Mouse (Mus musculus) CH12.LX (cell line): ENCODE measurements around the gene Zfp786. TPM values are rescaled to one million over a fixed set of nuclear protein-coding genes. Genes with fewer than 3 reads are reported as not detected.

Experiments used
- DNase-seq: peaks from one replicate; pipeline ENCODE4 v3.0.0-alpha.2; 2013; ENCODE audit errors: extremely low read depth
- H3K27ac ChIP-seq: 2 replicates; pipeline ENCODE4 v1.5.1; 2012; ENCODE audit warnings: low read depth, mild to moderate bottlenecking, control low read depth, moderate library complexity; ENCODE audit not compliant: insufficient read depth
- H3K27me3 ChIP-seq: replicated peaks from 2 replicates; pipeline ENCODE3; 2012; ENCODE audit warnings: inconsistent platforms
- H3K36me3 ChIP-seq, 2 experiments: replicated peaks in 1 of 2; 2 replicates each; pipeline versions ENCODE3 to v1.6.1; 2012; ENCODE audit warnings: inconsistent platforms in 1 of 2, low read length in 1 of 2, mild to moderate bottlenecking in 1 of 2, mixed read lengths in 1 of 2, moderate library complexity in 1 of 2; ENCODE audit not compliant: control insufficient read depth in 1 of 2, insufficient read depth in 1 of 2
- H3K4me1 ChIP-seq, 2 experiments: 2 replicates each; pipeline ENCODE4 v1.6.1; 2012; ENCODE audit warnings: inconsistent platforms in 1 of 2, moderate library complexity in 1 of 2; ENCODE audit not compliant: insufficient read depth in 2 of 2, control insufficient read depth in 1 of 2
- H3K4me2 ChIP-seq: 2 replicates; pipeline ENCODE4 v1.6.1; 2012; ENCODE audit warnings: low read depth, mild to moderate bottlenecking, control low read depth; ENCODE audit not compliant: poor library complexity, insufficient read depth, severe bottlenecking
- H3K4me3 ChIP-seq, 3 experiments: fragments of 150-350 bp in 1 of 3; sonication (generic) in 1 of 3; replicated peaks in 1 of 3; 2 replicates each; pipeline versions ENCODE3 to v1.5.1; 2011 to 2012; ENCODE audit warnings: low read depth in 2 of 3, low read length in 2 of 3, mild to moderate bottlenecking in 2 of 3, moderate library complexity in 2 of 3, control low read depth in 1 of 3, improper control_type of control experiment in 1 of 3, inconsistent platforms in 1 of 3, mixed read lengths in 1 of 3; ENCODE audit not compliant: poor library complexity in 1 of 3
- H3K79me2 ChIP-seq: replicated peaks from 2 replicates; pipeline ENCODE4 v1.6.1; 2012; ENCODE audit warnings: mild to moderate bottlenecking, moderate library complexity; ENCODE audit not compliant: control insufficient read depth, poor library complexity, insufficient read depth, severe bottlenecking; ENCODE audit errors: extremely low read depth
- H3K9ac ChIP-seq: 2 replicates; pipeline ENCODE4 v1.6.1; 2012; ENCODE audit warnings: low read depth, mild to moderate bottlenecking, control low read depth, moderate library complexity; ENCODE audit not compliant: insufficient read depth
- H3K9me3 ChIP-seq: replicated peaks from 2 replicates; pipeline ENCODE3; 2012; ENCODE audit warnings: low read length, inconsistent platforms, mixed read lengths
- BHLHE40 ChIP-seq: IDR thresholded peaks from 2 replicates; pipeline ENCODE4 v1.6.1; 2011; ENCODE audit warnings: mild to moderate bottlenecking, low read depth, low read length, improper control_type of control experiment
- CHD2 ChIP-seq: IDR thresholded peaks from 2 replicates; pipeline ENCODE4 v1.6.1; 2011; ENCODE audit warnings: low read length, improper control_type of control experiment
- CTCF ChIP-seq, 2 experiments: IDR thresholded peaks in 1 of 2; conservative IDR thresholded peaks in 1 of 2; 2 replicates each; pipeline ENCODE4 v1.5.1; 2011 to 2012; ENCODE audit warnings: low read depth in 2 of 2, low read length in 2 of 2, improper control_type of control experiment in 1 of 2, inconsistent platforms in 1 of 2, mild to moderate bottlenecking in 1 of 2, moderate library complexity in 1 of 2
- E2F4 ChIP-seq: IDR thresholded peaks from 2 replicates; pipeline ENCODE4 v1.6.1; 2011; ENCODE audit warnings: low read depth, low read length, improper control_type of control experiment; ENCODE audit not compliant: insufficient replicate concordance
- ELF1 ChIP-seq: IDR thresholded peaks from 2 replicates; pipeline ENCODE4 v1.6.1; 2014; ENCODE audit warnings: low read depth, mild to moderate bottlenecking, inconsistent platforms, low read length, improper control_type of control experiment
- EP300 ChIP-seq: IDR thresholded peaks from 2 replicates; pipeline ENCODE4 v1.6.1; 2011; ENCODE audit warnings: low read length, improper control_type of control experiment
- ETS1 ChIP-seq: conservative IDR thresholded peaks from 2 replicates; pipeline ENCODE4 v1.6.1; 2012; ENCODE audit warnings: low read depth, mild to moderate bottlenecking, inconsistent platforms, low read length, improper control_type of control experiment, moderate library complexity
- HCFC1 ChIP-seq: IDR thresholded peaks from 2 replicates; pipeline ENCODE4 v1.6.1; 2012; ENCODE audit warnings: low read depth, mild to moderate bottlenecking, inconsistent platforms, low read length, improper control_type of control experiment
- IRF4 ChIP-seq: IDR thresholded peaks from 2 replicates; pipeline ENCODE4 v1.6.1; 2014; ENCODE audit warnings: low read depth, mild to moderate bottlenecking, inconsistent platforms, low read length, improper control_type of control experiment
- JUND ChIP-seq: conservative IDR thresholded peaks from 2 replicates; pipeline ENCODE4 v1.6.1; 2011; ENCODE audit warnings: low read depth, low read length, improper control_type of control experiment
- MAFK ChIP-seq: IDR thresholded peaks from 2 replicates; pipeline ENCODE4 v1.6.1; 2011; ENCODE audit warnings: low read length, improper control_type of control experiment; ENCODE audit not compliant: insufficient replicate concordance
- MEF2A ChIP-seq: IDR thresholded peaks from 2 replicates; pipeline ENCODE4 v1.6.1; 2014; ENCODE audit warnings: low read depth, mild to moderate bottlenecking, inconsistent platforms, low read length, improper control_type of control experiment, borderline replicate concordance
- MYC ChIP-seq: IDR thresholded peaks from 2 replicates; pipeline ENCODE4 v1.6.1; 2011; ENCODE audit warnings: low read depth, mild to moderate bottlenecking, improper control_type of control experiment, low read length
- NELFE ChIP-seq: IDR thresholded peaks from 2 replicates; pipeline ENCODE4 v1.6.1; 2011; ENCODE audit warnings: low read depth, low read length, improper control_type of control experiment
- NRF1 ChIP-seq: IDR thresholded peaks from 2 replicates; pipeline ENCODE4 v1.6.1; 2014; ENCODE audit warnings: low read depth, mild to moderate bottlenecking, inconsistent platforms, low read length, improper control_type of control experiment, moderate library complexity
- PAX5 ChIP-seq: IDR thresholded peaks from 2 replicates; pipeline ENCODE4 v1.6.1; 2012; ENCODE audit warnings: low read length, inconsistent platforms, mixed read lengths
- POLR2A ChIP-seq: IDR thresholded peaks from 2 replicates; pipeline ENCODE4 v1.6.1; 2011; ENCODE audit warnings: low read depth, mild to moderate bottlenecking, improper control_type of control experiment, low read length
- POLR2AphosphoS2 ChIP-seq: IDR thresholded peaks from 2 replicates; pipeline ENCODE4 v1.6.1; 2011; ENCODE audit warnings: low read depth, low read length, improper control_type of control experiment
- RAD21 ChIP-seq: IDR thresholded peaks from 2 replicates; pipeline ENCODE4 v1.6.1; 2011; ENCODE audit warnings: low read depth, mild to moderate bottlenecking, low read length, improper control_type of control experiment, moderate library complexity
- RCOR1 ChIP-seq: conservative IDR thresholded peaks from 2 replicates; pipeline ENCODE4 v1.6.1; 2012; ENCODE audit warnings: low read depth, mild to moderate bottlenecking, inconsistent platforms, low read length, improper control_type of control experiment
- SIN3A ChIP-seq: IDR thresholded peaks from 2 replicates; pipeline ENCODE4 v1.6.1; 2012; ENCODE audit warnings: low read length, improper control_type of control experiment, inconsistent platforms
- SMC3 ChIP-seq: IDR thresholded peaks from 2 replicates; pipeline ENCODE4 v1.6.1; 2011; ENCODE audit warnings: low read depth, low read length, improper control_type of control experiment
- TCF12 ChIP-seq: IDR thresholded peaks from 2 replicates; pipeline ENCODE4 v1.6.1; 2014; ENCODE audit warnings: low read depth, mild to moderate bottlenecking, inconsistent platforms, low read length, improper control_type of control experiment
- UBTF ChIP-seq: IDR thresholded peaks from 2 replicates; pipeline ENCODE4 v1.6.1; 2012; ENCODE audit warnings: low read depth, mild to moderate bottlenecking, inconsistent platforms, low read length, improper control_type of control experiment, moderate library complexity
- USF1 ChIP-seq: IDR thresholded peaks from 2 replicates; pipeline ENCODE4 v1.6.1; 2014; ENCODE audit warnings: low read depth, mild to moderate bottlenecking, inconsistent platforms, low read length, improper control_type of control experiment
- USF2 ChIP-seq: conservative IDR thresholded peaks from 2 replicates; pipeline ENCODE4 v1.6.1; 2011; ENCODE audit warnings: low read depth, low read length, improper control_type of control experiment
- ZC3H11A ChIP-seq: IDR thresholded peaks from 2 replicates; pipeline ENCODE4 v1.6.1; 2012; ENCODE audit warnings: low read depth, mild to moderate bottlenecking, inconsistent platforms, low read length, improper control_type of control experiment
- ZMIZ1 ChIP-seq: IDR thresholded peaks from 2 replicates; pipeline ENCODE4 v1.6.1; 2012; ENCODE audit warnings: low read depth, mild to moderate bottlenecking, inconsistent platforms, low read length, improper control_type of control experiment
- ZNF384 ChIP-seq: IDR thresholded peaks from 2 replicates; pipeline ENCODE4 v1.6.1; 2012; ENCODE audit warnings: low read depth, low read length, improper control_type of control experiment, inconsistent platforms
- dilution Hi-C: fragments of 300-500 bp; cut with MboI; formaldehyde crosslinking; loops from 2 replicates; pipeline ENCODE4 v1.14.3; 2020; ENCODE audit warnings: low sequenced_read_pairs; ENCODE audit not compliant: extremely low pct_unique_long_range_greater_than_20kb, extremely low pct_ligation_motif_present
- in situ Hi-C: fragments of 300-500 bp; cut with MboI; formaldehyde crosslinking; loops from 3 replicates; pipeline ENCODE4 v1.14.3; 2019; ENCODE audit warnings: low sequenced_read_pairs, low pct_ligation_motif_present, low pct_unique_long_range_greater_than_20kb, mixed read lengths
- polyA plus RNA-seq: library from polyadenylated mRNA; unstranded; fragments of >175 nt; gene quantifications from 2 replicates; pipeline ENCODE4 v1.2.1, GENCODE M21; 2012; ENCODE audit warnings: low read depth; ENCODE audit not compliant: insufficient read length
- total RNA-seq, 2 experiments: library from RNA; depleted of rRNA; stranded (reverse); fragments of 300-350 nt in 1 of 2; fragments of >200 nt in 1 of 2; gene quantifications; 2 replicates each; pipeline ENCODE4 v1.2.3; 2012 to 2014

The Zfp786 gene
- total RNA-seq (2012; rRNA removed) (0.55 and 0.89 TPM in 2 replicates), total RNA-seq (2014; rRNA removed) (0.30 and 0.36 TPM in 2 replicates), polyA plus RNA-seq (0.20 and 0.40 TPM in 2 replicates)

GRCm38 (mm10) chr6:47830104-47831078 lies at the start of gene Zfp786:
TSS of gene Zfp786 (minus strand) at chr6:47830867.
- dilution Hi-C loops: no loop called here
- H3K9ac ChIP-seq: peak within 1 kb of the TSS; percentile 53
- H3K79me2 ChIP-seq: no peaks in the 10 kb centered on the region
- H3K36me3 ChIP-seq: no peaks in the 10 kb centered on the region
- no peaks in the 10 kb centered on the region for H3K9me3 ChIP-seq
- TF ChIP-seq SMC3 (peak; percentile 63), MEF2A (peak; percentile 56; the same call in 1 of the 2 replicates), EP300 (no peak), NRF1 (peak; percentile 78), RAD21 (peak; percentile 71), HCFC1 (peak; percentile 49; the same call in 1 of the 2 replicates), IRF4 (peak; percentile 35; the same call in 1 of the 2 replicates), MYC (0 out of 2 replicates have a peak, but pooled peaks have one; percentile 68), USF1 (no peak), NELFE (peak; percentile 50; the same call in 1 of the 2 replicates), ETS1 (no peak), BHLHE40 (no peak; the same call in 1 of the 2 replicates), ELF1 (0 out of 2 replicates have a peak, but pooled peaks have one; percentile 43), ZC3H11A (no peak), POLR2A (peak; percentile 42; the same call in 1 of the 2 replicates), CTCF (conservative IDR thresholded peaks at IDR 0.05 in 1 of 2, IDR thresholded peaks at IDR 0.05 in 1 of 2; ENCODE audit: low read depth in 2 of 2, low read length in 2 of 2) (peak; percentile 58 to 91), TCF12 (peak; percentile 54; the same call in 1 of the 2 replicates)
- peaks cover 4% of the 10 kb centered on the region for H3K27me3 ChIP-seq
- in situ Hi-C loops: no loop called here
- DNase-seq: peak; percentile 79
- H3K4me2 ChIP-seq: peak within 1 kb of the TSS; percentile 40; the same call in 1 of the 2 replicates
- H3K27ac ChIP-seq: no peak within 1 kb of the TSS
- H3K4me1 ChIP-seq: peaks cover 2 to 15% of the 10 kb centered on the region in 2 experiments
- peak within 1 kb of the TSS; percentile 57 to 81 (median 78) for H3K4me3 ChIP-seq

GRCm38 (mm10) chr6:47880166-47880565 lies 49.5 kb upstream of the Zfp786 start:
- Histone ChIP-seq H3K79me2 (peaks cover 7% of the 10 kb centered on the region), H3K4me3 (no peak overlapping the region), H3K9ac (no peak overlapping the region), H3K9me3 (no peaks in the 10 kb centered on the region), H3K36me3 (peaks cover 35 to 54% of the 10 kb centered on the region in 2 experiments), H3K4me1 (peaks cover 10 to 37% of the 10 kb centered on the region in 2 experiments), H3K4me2 (no peak overlapping the region), H3K27me3 (no peaks in the 10 kb centered on the region), H3K27ac (no peak overlapping the region)
- dilution Hi-C loops (no loop called here), in situ Hi-C loops (no loop called here)
- TF ChIP-seq USF2: no peak
- TF ChIP-seq RCOR1: no peak
- no peak for TF ChIP-seq UBTF
- TF ChIP-seq SIN3A: no peak
- TF ChIP-seq ZMIZ1: no peak
- TF ChIP-seq ZC3H11A: no peak
- TF ChIP-seq POLR2AphosphoS2: no peak
- no peak for TF ChIP-seq NELFE
- TF ChIP-seq E2F4: no peak
- TF ChIP-seq CHD2: no peak
- no peak for TF ChIP-seq MEF2A
- TF ChIP-seq MAFK: no peak
- TF ChIP-seq JUND: no peak
- TF ChIP-seq PAX5: no peak
- TF ChIP-seq BHLHE40: no peak
- no peak for TF ChIP-seq HCFC1
- TF ChIP-seq CTCF (conservative IDR thresholded peaks at IDR 0.05 in 1 of 2, IDR thresholded peaks at IDR 0.05 in 1 of 2; ENCODE audit: low read depth in 2 of 2, low read length in 2 of 2): no peak
- no peak for TF ChIP-seq RAD21
- no peak for TF ChIP-seq ZNF384
- TF ChIP-seq NRF1: no peak
- DNase-seq: no peak
